Mouse (Mus musculus): ENCODE data around the gene Rptor. TPM values are rescaled to one million over a fixed set of nuclear protein-coding genes. Genes with fewer than 3 reads are reported as not detected.

Rptor gene
- polyA plus RNA-seq, 1 experiment from 2014 or later, result 12.5 TPM

GRCm38 (mm10) chr11:119675546-119675945 is 72.8 kb downstream of the Rptor start:
- H3K4me1 ChIP-seq, result peaks cover 27% of the 10 kb centered on the region
- no peak overlapping the region for H3K27ac ChIP-seq
- no peaks in the 10 kb centered on the region for H3K9me3 ChIP-seq
- no peak overlapping the region for H3K9ac ChIP-seq
- 86% methylated on average over 6 of the region's 6 CpGs for WGBS
- no peaks in the 10 kb centered on the region for H3K36me3 ChIP-seq
- ATAC-seq (ENCODE audit: insufficient number of reproducible peaks, insufficient read depth, low FRiP score, low TSS enrichment, low read depth), result no peak
- H3K4me3 ChIP-seq, result no peak overlapping the region
- no peaks in the 10 kb centered on the region for H3K27me3 ChIP-seq
- H3K4me2 ChIP-seq, result no peak overlapping the region

DNA sequence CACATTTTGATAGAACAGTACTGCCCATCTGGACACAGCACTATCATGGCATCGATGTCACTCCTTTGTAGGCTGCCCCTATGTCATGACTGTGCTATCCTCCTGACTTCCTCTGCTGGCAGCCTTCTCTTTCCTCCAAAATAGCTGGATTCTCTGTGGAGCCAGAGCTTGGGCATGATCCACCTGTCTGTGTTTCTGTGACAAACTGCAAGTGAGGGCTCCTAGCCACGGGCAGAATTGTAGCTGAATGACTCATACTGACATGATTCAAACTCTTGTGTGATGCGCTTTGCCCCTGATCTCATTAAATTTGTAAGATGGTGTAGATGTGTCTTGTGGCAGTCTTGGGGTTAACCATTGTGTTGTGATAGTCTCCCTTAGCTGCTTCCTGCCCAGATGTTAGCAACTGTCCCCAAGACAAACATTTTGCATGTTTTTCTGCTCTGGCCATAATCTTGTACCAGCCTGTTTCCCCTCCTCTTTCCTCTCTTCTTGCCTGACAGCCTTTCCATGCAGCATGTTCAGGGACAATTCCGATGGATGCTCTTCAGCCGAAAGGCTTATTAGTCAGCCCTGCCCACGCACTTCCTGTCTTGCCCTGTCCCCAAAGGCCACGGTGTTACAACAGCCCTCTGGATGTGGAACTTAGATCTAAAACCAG is 74.2 kb downstream of the Rptor start:
- ATAC-seq (ENCODE audit: insufficient number of reproducible peaks, insufficient read depth, low FRiP score, low TSS enrichment, low read depth), result no peak
- H3K4me1 ChIP-seq, result peaks cover 36% of the 10 kb centered on the region

GRCm38 (mm10) chr11:119678427-119678826 is 75.7 kb downstream of the Rptor start:
- H3K4me2 ChIP-seq, result no peak overlapping the region
- peaks cover 48% of the 10 kb centered on the region for H3K4me1 ChIP-seq
- no peak overlapping the region for H3K4me3 ChIP-seq
- no peak overlapping the region for H3K27ac ChIP-seq
- no peaks in the 10 kb centered on the region for H3K9me3 ChIP-seq
- WGBS, result 88% methylated on average over 5 of the region's 5 CpGs
- no peak for ATAC-seq (ENCODE audit: insufficient number of reproducible peaks, insufficient read depth, low FRiP score, low TSS enrichment, low read depth)
- no peaks in the 10 kb centered on the region for H3K36me3 ChIP-seq
- no peak overlapping the region for H3K9ac ChIP-seq
- H3K27me3 ChIP-seq, result no peaks in the 10 kb centered on the region

More for the DNA sequence above, 74.2 kb downstream of the Rptor start:
- Histone ChIP-seq H3K9me3 (no peaks in the 10 kb centered on the region), H3K27me3 (no peaks in the 10 kb centered on the region), H3K36me3 (no peaks in the 10 kb centered on the region), H3K4me3 (no peak overlapping the region), H3K4me2 (no peak overlapping the region), H3K27ac (no peak overlapping the region), H3K9ac (no peak overlapping the region)
- 70% methylated on average over 7 of the region's 7 CpGs for WGBS

- Histone ChIP-seq H3K27me3 (no peaks in the 10 kb centered on the region), H3K27ac (no peak overlapping the region), H3K9ac (no peak overlapping the region), H3K36me3 (no peaks in the 10 kb centered on the region), H3K4me2 (no peak overlapping the region), H3K4me3 (no peak overlapping the region), H3K9me3 (no peaks in the 10 kb centered on the region), H3K4me1 (peaks cover 65% of the 10 kb centered on the region)
- WGBS, result 73% methylated on average over 2 of the region's 2 CpGs
- ATAC-seq (ENCODE audit: insufficient number of reproducible peaks, insufficient read depth, low FRiP score, low TSS enrichment, low read depth), result no peak
Observed at GRCm38 (mm10) chr11:119680735-119681134, 78.0 kb downstream of the Rptor start.

- no peak for ATAC-seq (ENCODE audit: insufficient number of reproducible peaks, insufficient read depth, low FRiP score, low TSS enrichment, low read depth)
- Histone ChIP-seq H3K27ac (no peak overlapping the region), H3K36me3 (no peaks in the 10 kb centered on the region), H3K27me3 (no peaks in the 10 kb centered on the region), H3K4me1 (peaks cover 58% of the 10 kb centered on the region), H3K9me3 (no peaks in the 10 kb centered on the region), H3K4me3 (no peak overlapping the region), H3K4me2 (no peak overlapping the region), H3K9ac (no peak overlapping the region)
- WGBS, result 74% methylated on average over 2 of the region's 2 CpGs
Observed at GRCm38 (mm10) chr11:119682285-119682684, 79.6 kb downstream of the Rptor start.

GRCm38 (mm10) chr11:119683796-119684195 is 81.1 kb downstream of the Rptor start:
- Histone ChIP-seq H3K36me3 (no peaks in the 10 kb centered on the region), H3K4me2 (no peak overlapping the region), H3K4me1 (peaks cover 58% of the 10 kb centered on the region), H3K4me3 (no peak overlapping the region), H3K9me3 (no peaks in the 10 kb centered on the region), H3K27ac (no peak overlapping the region), H3K27me3 (no peaks in the 10 kb centered on the region), H3K9ac (no peak overlapping the region)
- no peak for ATAC-seq (ENCODE audit: insufficient number of reproducible peaks, insufficient read depth, low FRiP score, low TSS enrichment, low read depth)
- 36% methylated on average over 2 of the region's 2 CpGs for WGBS

- H3K4me3 ChIP-seq, result no peak overlapping the region
- WGBS, result 44% methylated on average over 5 of the region's 5 CpGs
- no peaks in the 10 kb centered on the region for H3K9me3 ChIP-seq
- H3K4me1 ChIP-seq, result peaks cover 61% of the 10 kb centered on the region
- no peaks in the 10 kb centered on the region for H3K27me3 ChIP-seq
- H3K4me2 ChIP-seq, result no peak overlapping the region
- H3K9ac ChIP-seq, result no peak overlapping the region
- peak overlapping the region; percentile 62 for H3K27ac ChIP-seq
- no peaks in the 10 kb centered on the region for H3K36me3 ChIP-seq
- no peak for ATAC-seq (ENCODE audit: insufficient number of reproducible peaks, insufficient read depth, low FRiP score, low TSS enrichment, low read depth)
Observed at GRCm38 (mm10) chr11:119685477-119685876, 82.8 kb downstream of the Rptor start.

DNA sequence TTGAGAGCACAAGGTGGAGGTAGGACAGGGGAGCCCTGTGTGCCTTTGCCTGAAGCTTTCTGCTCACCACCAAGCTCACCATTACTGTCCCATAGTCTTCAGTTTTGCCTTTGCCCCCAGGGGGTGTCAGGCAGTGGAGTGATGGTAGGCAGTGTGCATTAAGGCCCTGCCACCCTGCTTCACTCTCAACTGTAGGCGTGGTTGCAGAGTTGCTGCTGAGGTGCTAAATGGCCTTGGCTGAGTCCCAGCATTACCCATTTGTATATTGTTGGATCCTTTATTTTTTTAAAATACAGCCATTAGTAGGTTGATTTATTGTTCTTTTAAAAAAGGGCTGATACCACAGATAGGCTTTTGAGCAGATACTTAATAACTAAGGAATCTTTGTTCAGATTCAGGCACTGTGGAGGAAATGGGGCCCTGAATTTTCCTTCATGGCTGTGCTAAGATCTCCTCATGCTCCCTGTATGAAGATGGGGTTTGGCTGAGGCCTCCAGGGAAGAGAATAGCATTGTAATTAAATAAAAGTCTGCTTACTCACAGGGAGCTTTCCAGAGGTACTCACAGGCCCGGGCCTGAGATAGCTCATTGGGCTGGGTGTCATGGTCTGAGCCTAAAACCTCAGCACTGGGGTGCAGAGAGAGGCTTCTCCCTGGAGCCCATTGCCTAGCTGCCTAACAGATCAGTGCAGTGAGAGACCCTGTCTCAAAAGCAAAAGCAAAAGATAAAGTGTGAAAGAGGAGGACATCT is 83.4 kb downstream of the Rptor start:
- H3K4me3 ChIP-seq, result no peak overlapping the region
- peaks cover 56% of the 10 kb centered on the region for H3K4me1 ChIP-seq
- no peaks in the 10 kb centered on the region for H3K27me3 ChIP-seq
- 70% methylated on average over 2 of the region's 2 CpGs for WGBS
- no peaks in the 10 kb centered on the region for H3K9me3 ChIP-seq
- H3K27ac ChIP-seq, result peak overlapping the region; percentile 62
- H3K36me3 ChIP-seq, result no peaks in the 10 kb centered on the region
- no peak overlapping the region for H3K9ac ChIP-seq
- ATAC-seq (ENCODE audit: insufficient number of reproducible peaks, insufficient read depth, low FRiP score, low TSS enrichment, low read depth), result no peak
- no peak overlapping the region for H3K4me2 ChIP-seq

- 85% methylated on average over 3 of the region's 3 CpGs for WGBS
Observed at GRCm38 (mm10) chr11:119687316-119687715, 84.6 kb downstream of the Rptor start.

GRCm38 (mm10) chr11:119687966-119688365 is 85.3 kb downstream of the Rptor start:
- no peaks in the 10 kb centered on the region for H3K9me3 ChIP-seq
- no peak overlapping the region for H3K4me2 ChIP-seq
- no peaks in the 10 kb centered on the region for H3K36me3 ChIP-seq
- no peak overlapping the region for H3K27ac ChIP-seq
- H3K4me1 ChIP-seq, result peaks cover 37% of the 10 kb centered on the region
- no peaks in the 10 kb centered on the region for H3K27me3 ChIP-seq
- no peak overlapping the region for H3K9ac ChIP-seq
- no peak for ATAC-seq (ENCODE audit: insufficient number of reproducible peaks, insufficient read depth, low FRiP score, low TSS enrichment, low read depth)
- H3K4me3 ChIP-seq, result no peak overlapping the region

More at GRCm38 (mm10) chr11:119687316-119687715, 84.6 kb downstream of the Rptor start:
- no peak overlapping the region for H3K9ac ChIP-seq
- no peak for ATAC-seq (ENCODE audit: insufficient number of reproducible peaks, insufficient read depth, low FRiP score, low TSS enrichment, low read depth)
- no peaks in the 10 kb centered on the region for H3K27me3 ChIP-seq
- H3K9me3 ChIP-seq, result no peaks in the 10 kb centered on the region
- H3K36me3 ChIP-seq, result no peaks in the 10 kb centered on the region
- no peak overlapping the region for H3K4me3 ChIP-seq
- no peak overlapping the region for H3K27ac ChIP-seq
- peaks cover 44% of the 10 kb centered on the region for H3K4me1 ChIP-seq
- H3K4me2 ChIP-seq, result no peak overlapping the region

DNA sequence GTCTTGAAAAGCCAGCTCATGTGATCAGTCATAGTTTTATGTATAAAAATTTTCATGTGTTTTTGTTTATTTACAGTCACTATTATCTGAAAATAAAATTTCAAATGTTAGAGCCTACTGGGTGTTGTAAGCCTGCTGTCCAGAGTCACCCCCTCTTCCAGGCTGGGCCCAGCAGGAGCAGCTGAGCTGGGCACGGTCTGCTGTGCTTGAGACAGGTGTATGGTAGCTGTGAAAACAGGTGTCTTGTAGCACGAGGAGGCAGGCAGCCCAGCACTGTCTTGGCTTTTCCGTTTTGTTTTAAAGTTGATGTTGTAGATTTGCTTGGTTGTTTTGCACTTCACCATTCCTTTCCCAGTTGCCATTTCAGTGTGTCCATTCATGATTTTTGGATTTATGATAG is 87.2 kb downstream of the Rptor start:
- 86% methylated on average over 3 of the region's 3 CpGs for WGBS
- no peaks in the 10 kb centered on the region for H3K36me3 ChIP-seq
- ATAC-seq (ENCODE audit: insufficient number of reproducible peaks, insufficient read depth, low FRiP score, low TSS enrichment, low read depth), result no peak

More for the DNA sequence above, 87.2 kb downstream of the Rptor start:
- H3K4me2 ChIP-seq, result no peak overlapping the region
- H3K4me1 ChIP-seq, result peaks cover 29% of the 10 kb centered on the region
- H3K27me3 ChIP-seq, result no peaks in the 10 kb centered on the region
- H3K27ac ChIP-seq, result no peak overlapping the region
- no peaks in the 10 kb centered on the region for H3K9me3 ChIP-seq
- H3K4me3 ChIP-seq, result no peak overlapping the region
- H3K9ac ChIP-seq, result no peak overlapping the region
